Mouse (Mus musculus): ENCODE data around the gene Gclm.
A peak's percentile ranks its signal among the peaks of the same experiment; 100 is the strongest.

Gene Gclm

GRCm38 (mm10) chr3:122293223-122293953, 48.0 kb downstream of the Gclm start:
- peak; percentile 90 for DNase-seq (ENCODE audit: low spot score)

- DNase-seq (ENCODE audit: low spot score), result peak; percentile 85
Observed at GRCm38 (mm10) chr3:122293954-122294850, 48.8 kb downstream of the Gclm start, which contains the start of gene Bcar3. Gene Bcar3 (plus strand): TSS chr3:122294136.

GRCm38 (mm10) chr3:122295511-122295910, 50.2 kb downstream of the Gclm start:
- peak; percentile 50 for DNase-seq (ENCODE audit: low spot score)

- no peak for DNase-seq (ENCODE audit: low spot score)
Observed at GRCm38 (mm10) chr3:122296979-122297378, 51.6 kb downstream of the Gclm start.

- DNase-seq (ENCODE audit: low spot score), result no peak
Observed at GRCm38 (mm10) chr3:122300983-122301919, 55.9 kb downstream of the Gclm start.

GRCm38 (mm10) chr3:122304560-122304959, 59.2 kb downstream of the Gclm start:
- no peak for DNase-seq (ENCODE audit: low spot score)

GRCm38 (mm10) chr3:122307894-122308671, 62.7 kb downstream of the Gclm start:
- no peak for DNase-seq (ENCODE audit: low spot score)

GRCm38 (mm10) chr3:122308981-122309380, 63.6 kb downstream of the Gclm start:
- no peak for DNase-seq (ENCODE audit: low spot score)

GRCm38 (mm10) chr3:122312078-122312477, 66.7 kb downstream of the Gclm start:
- peak; percentile 82 for DNase-seq (ENCODE audit: low spot score)

GRCm38 (mm10) chr3:122312936-122313629, 67.7 kb downstream of the Gclm start:
- no peak for DNase-seq (ENCODE audit: low spot score)

- DNase-seq (ENCODE audit: low spot score), result no peak
Observed at GRCm38 (mm10) chr3:122313936-122314335, 68.6 kb downstream of the Gclm start.

- no peak for DNase-seq (ENCODE audit: low spot score)
Observed at GRCm38 (mm10) chr3:122316621-122317020, 71.3 kb downstream of the Gclm start.

- no peak for DNase-seq (ENCODE audit: low spot score)
Observed at GRCm38 (mm10) chr3:122317339-122317738, 72.0 kb downstream of the Gclm start.
